Mouse (Mus musculus) left cerebral cortex, adult 18-20 months (tissue): ENCODE data around the gene Cfap126. TPM values are rescaled to one million over a fixed set of nuclear protein-coding genes. Genes with fewer than 3 reads are reported as not detected.
A peak's percentile ranks its signal among the peaks of the same experiment; 100 is the strongest.
"Not testable (repeated sequence)": the region's sequence is repeated elsewhere in the genome, so short reads cannot be mapped to it uniquely, and the experiment has no call there.

Experiments
- DNase-seq, 2 experiments: peaks; one replicate each; pipeline ENCODE4 v3.0.0; 2021 to 2022; ENCODE audit warnings: low spot score in 2 of 2, mixed read lengths in 1 of 2
- total RNA-seq, 2 experiments: library from RNA; stranded (reverse); gene quantifications; 2 replicates each; pipeline ENCODE4 v1.2.3; 2021

Cfap126 gene
- total RNA-seq, 2 experiments from 2014 or later = 0.79 TPM; not detected in 1

GRCm38 (mm10) chr1:171122932-171123331 is 9.2 kb downstream of the Cfap126 start:
- no peak for DNase-seq

GRCm38 (mm10) chr1:171124398-171124797 is 10.7 kb downstream of the Cfap126 start:
- DNase-seq = no peak

- DNase-seq = peak; percentile 16 to 21
Observed at GRCm38 (mm10) chr1:171129251-171129650, 15.5 kb downstream of the Cfap126 start.

GRCm38 (mm10) chr1:171130971-171131370 is 17.3 kb downstream of the Cfap126 start:
- DNase-seq = no peak

GRCm38 (mm10) chr1:171135600-171135999 is 21.9 kb downstream of the Cfap126 start:
- DNase-seq = no peak

- not testable (repeated sequence) for DNase-seq
Observed at GRCm38 (mm10) chr1:171137486-171138155, 23.9 kb downstream of the Cfap126 start.

- not testable (repeated sequence) for DNase-seq
Observed at GRCm38 (mm10) chr1:171142981-171143380, 29.3 kb downstream of the Cfap126 start.

- DNase-seq = peak; percentile 93 to 95
Observed at GRCm38 (mm10) chr1:171149974-171150760, 36.4 kb downstream of the Cfap126 start, which contains the start of the genes Sdhc and Mpz. Sdhc (minus strand) TSS chr1:171150603. Mpz (plus strand) TSS chr1:171150711.

GRCm38 (mm10) chr1:171150838-171151391 is 37.2 kb downstream of the Cfap126 start:
- DNase-seq = peak; percentile 23 to 53

GRCm38 (mm10) chr1:171151966-171152365 is 38.2 kb downstream of the Cfap126 start:
- no peak for DNase-seq

- peak; percentile 15 to 39 for DNase-seq
Observed at GRCm38 (mm10) chr1:171156644-171157043, 42.9 kb downstream of the Cfap126 start.

GRCm38 (mm10) chr1:171157965-171158364 is 44.2 kb downstream of the Cfap126 start:
- DNase-seq = no peak

- no peak for DNase-seq
Observed at GRCm38 (mm10) chr1:171159485-171159975, 45.8 kb downstream of the Cfap126 start.

- no peak for DNase-seq
Observed at GRCm38 (mm10) chr1:171162526-171162925, 48.8 kb downstream of the Cfap126 start.

- DNase-seq = no peak
Observed at GRCm38 (mm10) chr1:171164258-171164657, 50.5 kb downstream of the Cfap126 start.

- DNase-seq = no peak
Observed at GRCm38 (mm10) chr1:171165629-171166345, 52.1 kb downstream of the Cfap126 start.

GRCm38 (mm10) chr1:171168906-171169305 is 55.2 kb downstream of the Cfap126 start:
- DNase-seq = no peak

GRCm38 (mm10) chr1:171169913-171170312 is 56.2 kb downstream of the Cfap126 start:
- no peak for DNase-seq

- DNase-seq = no peak
Observed at GRCm38 (mm10) chr1:171171138-171171537, 57.4 kb downstream of the Cfap126 start.

- DNase-seq = no peak
Observed at GRCm38 (mm10) chr1:171172779-171173178, 59.1 kb downstream of the Cfap126 start.
